Mouse (Mus musculus) liver, embryonic 14.5 days (tissue): ENCODE data around the gene Poldip3. TPM values are rescaled to one million over a fixed set of nuclear protein-coding genes. Genes with fewer than 3 reads are reported as not detected.

Experiments used
- ATAC-seq: fragments of 200-750 bp; cut with Nextera tagmentation; 2 replicates; pipeline ENCODE4 v1.8.0; 2017; ENCODE audit warnings: moderate number of reproducible peaks, mild to moderate bottlenecking, moderate library complexity; ENCODE audit not compliant: insufficient read depth
- DNase-seq, 3 experiments: peaks; one replicate each; pipeline ENCODE4 v3.0.0-alpha.2; 2012 to 2013; ENCODE audit warnings: low read depth in 3 of 3, low spot score in 3 of 3
- H3K27ac ChIP-seq: fragments of 300-500 bp; sonication (generic); 2 replicates; pipeline ENCODE4 v1.5.1; 2014; ENCODE audit warnings: moderate library complexity, mild to moderate bottlenecking, control low read depth, inconsistent platforms
- H3K27me3 ChIP-seq: fragments of 300-500 bp; sonication (generic); 2 replicates; pipeline ENCODE4 v1.6.1; 2014; ENCODE audit warnings: mild to moderate bottlenecking, low read length, moderate library complexity; ENCODE audit not compliant: control insufficient read depth, insufficient read depth
- H3K36me3 ChIP-seq: fragments of 300-500 bp; sonication (generic); replicated peaks from 2 replicates; pipeline ENCODE4 v1.6.1; 2014; ENCODE audit warnings: low read depth; ENCODE audit not compliant: control insufficient read depth, insufficient read depth
- H3K4me1 ChIP-seq, 2 experiments: fragments of 200-500 bp in 1 of 2; fragments of 300-500 bp in 1 of 2; sonication (generic) in 1 of 2; replicated peaks; 2 replicates each; pipeline ENCODE4 v1.6.1; 2012 to 2014; ENCODE audit warnings: antibody characterized with exemption in 1 of 2, inconsistent platforms in 1 of 2, low read length in 1 of 2; ENCODE audit not compliant: control insufficient read depth in 2 of 2, insufficient read depth in 2 of 2
- H3K4me2 ChIP-seq: fragments of 300-500 bp; sonication (generic); 2 replicates; pipeline ENCODE4 v1.6.1; 2014; ENCODE audit warnings: low read depth, mild to moderate bottlenecking, control low read depth, moderate library complexity
- H3K4me3 ChIP-seq, 2 experiments: fragments of 200-500 bp in 1 of 2; fragments of 300-500 bp in 1 of 2; sonication (generic) in 1 of 2; 2 replicates each; pipeline ENCODE4 v1.5.1; 2012 to 2014; ENCODE audit warnings: low read depth in 2 of 2, low read length in 2 of 2, mild to moderate bottlenecking in 2 of 2, control low read depth in 1 of 2, inconsistent platforms in 1 of 2, moderate library complexity in 1 of 2; ENCODE audit not compliant: insufficient read depth in 1 of 2
- H3K9ac ChIP-seq: fragments of 300-500 bp; sonication (generic); replicated peaks from 2 replicates; pipeline ENCODE4 v1.6.1; 2014; ENCODE audit warnings: mild to moderate bottlenecking, control low read depth, moderate library complexity
- H3K9me3 ChIP-seq: fragments of 300-500 bp; sonication (generic); 2 replicates; pipeline ENCODE4 v1.6.1; 2016; ENCODE audit warnings: low read length, mixed read lengths; ENCODE audit not compliant: control insufficient read depth
- CTCF ChIP-seq: IDR thresholded peaks from 2 replicates; pipeline ENCODE4 v1.5.1; 2016; ENCODE audit warnings: antibody characterized with exemption, low read depth, control low read depth
- EP300 ChIP-seq: IDR thresholded peaks from 2 replicates; pipeline ENCODE4 v1.6.1; 2016; ENCODE audit warnings: antibody characterized with exemption, low read depth
- WGBS: fragments of 180-500 bp; shearing (Covaris S2); extraction: QIAGEN DNeasy Blood & Tissue Kit; methylation state at CpG from one replicate; pipeline ENCODE4 v1.1.7; 2014; ENCODE audit not compliant: insufficient replicate concordance; 5-methylcytosine and 5-hydroxymethylcytosine counted together
- polyA plus RNA-seq, 2 experiments: library from polyadenylated mRNA; depleted of rRNA in 1 of 2; stranded (reverse) in 1 of 2; unstranded in 1 of 2; fragments of >200 nt; fragmentation: Nextera tagmentation in 1 of 2; extraction: Ambion mirVana in 1 of 2; gene quantifications; 2 replicates each; pipeline versions ENCODE4 v1.2.1 to v1.2.3; 2012 to 2014

Poldip3 gene
- polyA plus RNA-seq, 2 experiments: 25.1 to 49.4 TPM

- peaks cover 0 to 5% of the 10 kb centered on the region in 2 experiments; a peak in 1 of 4 replicates for H3K4me1 ChIP-seq
- H3K9ac ChIP-seq: no peak overlapping the region
- H3K36me3 ChIP-seq: peaks cover 96% of the 10 kb centered on the region
- TF ChIP-seq CTCF (0 out of 2 replicates have a peak, but pooled peaks have one; percentile 27), EP300 (no peak)
- no peak for DNase-seq
- no peaks in the 10 kb centered on the region for H3K27me3 ChIP-seq
- ATAC-seq: no peak
- no peak overlapping the region for H3K4me2 ChIP-seq
- 81% methylated on average over 7 of the region's 7 CpGs for WGBS
- no peaks in the 10 kb centered on the region for H3K9me3 ChIP-seq
- no peak overlapping the region for H3K4me3 ChIP-seq
- no peak overlapping the region for H3K27ac ChIP-seq
Observed at GRCm38 (mm10) chr15:83158587-83159160, 9.5 kb upstream of the Poldip3 start.

- WGBS: 86% methylated on average over 6 of the region's 6 CpGs
- Histone ChIP-seq H3K36me3 (peaks cover 95% of the 10 kb centered on the region), H3K4me2 (no peak overlapping the region), H3K4me1 (peaks cover 0 to 4% of the 10 kb centered on the region in 2 experiments; a peak in 1 of 4 replicates), H3K9me3 (no peaks in the 10 kb centered on the region), H3K27me3 (no peaks in the 10 kb centered on the region), H3K27ac (no peak overlapping the region), H3K9ac (no peak overlapping the region), H3K4me3 (no peak overlapping the region)
- TF ChIP-seq CTCF (no peak), EP300 (no peak)
- ATAC-seq (no peak), DNase-seq (no peak)
Observed at GRCm38 (mm10) chr15:83157667-83158064, 8.5 kb upstream of the Poldip3 start.

- no peak overlapping the region for H3K9ac ChIP-seq
- no peak overlapping the region for H3K27ac ChIP-seq
- H3K36me3 ChIP-seq: peaks cover 89% of the 10 kb centered on the region
Observed at GRCm38 (mm10) chr15:83156929-83157666, 7.9 kb upstream of the Poldip3 start.

GRCm38 (mm10) chr15:83155672-83156419 is 6.7 kb upstream of the Poldip3 start:
- Histone ChIP-seq H3K4me1 (no peaks in the 10 kb centered on the region), H3K36me3 (peaks cover 77% of the 10 kb centered on the region), H3K4me3 (no peak overlapping the region), H3K4me2 (no peak overlapping the region), H3K9me3 (no peaks in the 10 kb centered on the region), H3K27me3 (no peaks in the 10 kb centered on the region), H3K9ac (no peak overlapping the region), H3K27ac (no peak overlapping the region)
- 66% methylated on average over 6 of the region's 6 CpGs for WGBS
- ATAC-seq (no peak), DNase-seq (no peak)
- TF ChIP-seq EP300: no peak
- TF ChIP-seq CTCF: no peak

More at GRCm38 (mm10) chr15:83156929-83157666, 7.9 kb upstream of the Poldip3 start:
- no peak overlapping the region for H3K4me2 ChIP-seq
- 78% methylated on average over 11 of the region's 11 CpGs for WGBS
- no peaks in the 10 kb centered on the region for H3K4me1 ChIP-seq
- no peak for ATAC-seq
- H3K9me3 ChIP-seq: no peaks in the 10 kb centered on the region
- H3K4me3 ChIP-seq: no peak overlapping the region
- no peaks in the 10 kb centered on the region for H3K27me3 ChIP-seq
- TF ChIP-seq EP300 (no peak), CTCF (peak; percentile 93)
- DNase-seq: no peak

GRCm38 (mm10) chr15:83154309-83154708 is 5.1 kb upstream of the Poldip3 start:
- no peak for ATAC-seq
- Histone ChIP-seq H3K4me1 (peaks cover 0 to 6% of the 10 kb centered on the region in 2 experiments; a peak in 3 of 4 replicates), H3K27me3 (no peaks in the 10 kb centered on the region), H3K4me3 (no peak overlapping the region), H3K4me2 (no peak overlapping the region), H3K9ac (no peak overlapping the region), H3K9me3 (no peaks in the 10 kb centered on the region), H3K27ac (no peak overlapping the region), H3K36me3 (peaks cover 61% of the 10 kb centered on the region)
- DNase-seq: no peak
- no peak for TF ChIP-seq EP300
- WGBS: 90% methylated on average over 7 of the region's 7 CpGs
